Mouse (Mus musculus) CH12.LX (cell line): ENCODE measurements around the gene Pdpk1. TPM values are rescaled to one million over a fixed set of nuclear protein-coding genes. Genes with fewer than 3 reads are reported as not detected.
"Not testable (repeated sequence)": the region's sequence is repeated elsewhere in the genome, so short reads cannot be mapped to it uniquely, and the experiment has no call there.

Experiments used
- DNase-seq: peaks from one replicate; pipeline ENCODE4 v3.0.0-alpha.2; 2013; ENCODE audit errors: extremely low read depth
- H3K27ac ChIP-seq: 2 replicates; pipeline ENCODE4 v1.5.1; 2012; ENCODE audit warnings: low read depth, mild to moderate bottlenecking, control low read depth, moderate library complexity; ENCODE audit not compliant: insufficient read depth
- H3K27me3 ChIP-seq: replicated peaks from 2 replicates; pipeline ENCODE3; 2012; ENCODE audit warnings: inconsistent platforms
- H3K36me3 ChIP-seq, 2 experiments: replicated peaks in 1 of 2; 2 replicates each; pipeline versions ENCODE3 to v1.6.1; 2012; ENCODE audit warnings: inconsistent platforms in 1 of 2, low read length in 1 of 2, mild to moderate bottlenecking in 1 of 2, mixed read lengths in 1 of 2, moderate library complexity in 1 of 2; ENCODE audit not compliant: control insufficient read depth in 1 of 2, insufficient read depth in 1 of 2
- H3K4me1 ChIP-seq, 2 experiments: 2 replicates each; pipeline ENCODE4 v1.6.1; 2012; ENCODE audit warnings: inconsistent platforms in 1 of 2, moderate library complexity in 1 of 2; ENCODE audit not compliant: insufficient read depth in 2 of 2, control insufficient read depth in 1 of 2
- H3K4me2 ChIP-seq: 2 replicates; pipeline ENCODE4 v1.6.1; 2012; ENCODE audit warnings: low read depth, mild to moderate bottlenecking, control low read depth; ENCODE audit not compliant: poor library complexity, insufficient read depth, severe bottlenecking
- H3K4me3 ChIP-seq, 3 experiments: fragments of 150-350 bp in 1 of 3; sonication (generic) in 1 of 3; replicated peaks in 1 of 3; 2 replicates each; pipeline versions ENCODE3 to v1.5.1; 2011 to 2012; ENCODE audit warnings: low read depth in 2 of 3, low read length in 2 of 3, mild to moderate bottlenecking in 2 of 3, moderate library complexity in 2 of 3, control low read depth in 1 of 3, improper control_type of control experiment in 1 of 3, inconsistent platforms in 1 of 3, mixed read lengths in 1 of 3; ENCODE audit not compliant: poor library complexity in 1 of 3
- H3K79me2 ChIP-seq: replicated peaks from 2 replicates; pipeline ENCODE4 v1.6.1; 2012; ENCODE audit warnings: mild to moderate bottlenecking, moderate library complexity; ENCODE audit not compliant: control insufficient read depth, poor library complexity, insufficient read depth, severe bottlenecking; ENCODE audit errors: extremely low read depth
- H3K9ac ChIP-seq: 2 replicates; pipeline ENCODE4 v1.6.1; 2012; ENCODE audit warnings: low read depth, mild to moderate bottlenecking, control low read depth, moderate library complexity; ENCODE audit not compliant: insufficient read depth
- H3K9me3 ChIP-seq: replicated peaks from 2 replicates; pipeline ENCODE3; 2012; ENCODE audit warnings: low read length, inconsistent platforms, mixed read lengths
- BHLHE40 ChIP-seq: IDR thresholded peaks from 2 replicates; pipeline ENCODE4 v1.6.1; 2011; ENCODE audit warnings: mild to moderate bottlenecking, low read depth, low read length, improper control_type of control experiment
- CHD2 ChIP-seq: IDR thresholded peaks from 2 replicates; pipeline ENCODE4 v1.6.1; 2011; ENCODE audit warnings: low read length, improper control_type of control experiment
- CTCF ChIP-seq, 2 experiments: IDR thresholded peaks in 1 of 2; conservative IDR thresholded peaks in 1 of 2; 2 replicates each; pipeline ENCODE4 v1.5.1; 2011 to 2012; ENCODE audit warnings: low read depth in 2 of 2, low read length in 2 of 2, improper control_type of control experiment in 1 of 2, inconsistent platforms in 1 of 2, mild to moderate bottlenecking in 1 of 2, moderate library complexity in 1 of 2
- E2F4 ChIP-seq: IDR thresholded peaks from 2 replicates; pipeline ENCODE4 v1.6.1; 2011; ENCODE audit warnings: low read depth, low read length, improper control_type of control experiment; ENCODE audit not compliant: insufficient replicate concordance
- ETS1 ChIP-seq: conservative IDR thresholded peaks from 2 replicates; pipeline ENCODE4 v1.6.1; 2012; ENCODE audit warnings: low read depth, mild to moderate bottlenecking, inconsistent platforms, low read length, improper control_type of control experiment, moderate library complexity
- HCFC1 ChIP-seq: IDR thresholded peaks from 2 replicates; pipeline ENCODE4 v1.6.1; 2012; ENCODE audit warnings: low read depth, mild to moderate bottlenecking, inconsistent platforms, low read length, improper control_type of control experiment
- JUN ChIP-seq: IDR thresholded peaks from 2 replicates; pipeline ENCODE4 v1.6.1; 2011; ENCODE audit warnings: low read depth, mild to moderate bottlenecking, low read length, improper control_type of control experiment, moderate library complexity; ENCODE audit not compliant: insufficient read depth
- JUND ChIP-seq: conservative IDR thresholded peaks from 2 replicates; pipeline ENCODE4 v1.6.1; 2011; ENCODE audit warnings: low read depth, low read length, improper control_type of control experiment
- MAFK ChIP-seq: IDR thresholded peaks from 2 replicates; pipeline ENCODE4 v1.6.1; 2011; ENCODE audit warnings: low read length, improper control_type of control experiment; ENCODE audit not compliant: insufficient replicate concordance
- MAZ ChIP-seq: IDR thresholded peaks from 2 replicates; pipeline ENCODE4 v1.6.1; 2012; ENCODE audit warnings: low read depth, mild to moderate bottlenecking, inconsistent platforms, low read length, improper control_type of control experiment, moderate library complexity
- MEF2A ChIP-seq: IDR thresholded peaks from 2 replicates; pipeline ENCODE4 v1.6.1; 2014; ENCODE audit warnings: low read depth, mild to moderate bottlenecking, inconsistent platforms, low read length, improper control_type of control experiment, borderline replicate concordance
- NRF1 ChIP-seq: IDR thresholded peaks from 2 replicates; pipeline ENCODE4 v1.6.1; 2014; ENCODE audit warnings: low read depth, mild to moderate bottlenecking, inconsistent platforms, low read length, improper control_type of control experiment, moderate library complexity
- RCOR1 ChIP-seq: conservative IDR thresholded peaks from 2 replicates; pipeline ENCODE4 v1.6.1; 2012; ENCODE audit warnings: low read depth, mild to moderate bottlenecking, inconsistent platforms, low read length, improper control_type of control experiment
- SMC3 ChIP-seq: IDR thresholded peaks from 2 replicates; pipeline ENCODE4 v1.6.1; 2011; ENCODE audit warnings: low read depth, low read length, improper control_type of control experiment
- TBP ChIP-seq: conservative IDR thresholded peaks from 2 replicates; pipeline ENCODE4 v1.6.1; 2011; ENCODE audit warnings: low read depth, low read length, improper control_type of control experiment
- TCF12 ChIP-seq: IDR thresholded peaks from 2 replicates; pipeline ENCODE4 v1.6.1; 2014; ENCODE audit warnings: low read depth, mild to moderate bottlenecking, inconsistent platforms, low read length, improper control_type of control experiment
- UBTF ChIP-seq: IDR thresholded peaks from 2 replicates; pipeline ENCODE4 v1.6.1; 2012; ENCODE audit warnings: low read depth, mild to moderate bottlenecking, inconsistent platforms, low read length, improper control_type of control experiment, moderate library complexity
- USF1 ChIP-seq: IDR thresholded peaks from 2 replicates; pipeline ENCODE4 v1.6.1; 2014; ENCODE audit warnings: low read depth, mild to moderate bottlenecking, inconsistent platforms, low read length, improper control_type of control experiment
- USF2 ChIP-seq: conservative IDR thresholded peaks from 2 replicates; pipeline ENCODE4 v1.6.1; 2011; ENCODE audit warnings: low read depth, low read length, improper control_type of control experiment
- ZC3H11A ChIP-seq: IDR thresholded peaks from 2 replicates; pipeline ENCODE4 v1.6.1; 2012; ENCODE audit warnings: low read depth, mild to moderate bottlenecking, inconsistent platforms, low read length, improper control_type of control experiment
- ZNF384 ChIP-seq: IDR thresholded peaks from 2 replicates; pipeline ENCODE4 v1.6.1; 2012; ENCODE audit warnings: low read depth, low read length, improper control_type of control experiment, inconsistent platforms
- dilution Hi-C: fragments of 300-500 bp; cut with MboI; formaldehyde crosslinking; loops from 2 replicates; pipeline ENCODE4 v1.14.3; 2020; ENCODE audit warnings: low sequenced_read_pairs; ENCODE audit not compliant: extremely low pct_unique_long_range_greater_than_20kb, extremely low pct_ligation_motif_present
- in situ Hi-C: fragments of 300-500 bp; cut with MboI; formaldehyde crosslinking; loops from 3 replicates; pipeline ENCODE4 v1.14.3; 2019; ENCODE audit warnings: low sequenced_read_pairs, low pct_ligation_motif_present, low pct_unique_long_range_greater_than_20kb, mixed read lengths
- polyA plus RNA-seq: library from polyadenylated mRNA; unstranded; fragments of >175 nt; gene quantifications from 2 replicates; pipeline ENCODE4 v1.2.1, GENCODE M21; 2012; ENCODE audit warnings: low read depth; ENCODE audit not compliant: insufficient read length
- total RNA-seq, 2 experiments: library from RNA; depleted of rRNA; stranded (reverse); fragments of 300-350 nt in 1 of 2; fragments of >200 nt in 1 of 2; gene quantifications; 2 replicates each; pipeline ENCODE4 v1.2.3; 2012 to 2014

Gene Pdpk1
- total and polyA plus RNA-seq, 3 experiments, result 12.2 to 17.0 (median 15.9) TPM

- in situ Hi-C loops, result no loop called here
- Histone ChIP-seq H3K27me3 (no peaks in the 10 kb centered on the region), H3K9me3 (no peaks in the 10 kb centered on the region), H3K79me2 (peaks cover 20% of the 10 kb centered on the region), H3K4me1 (peaks cover 2 to 30% of the 10 kb centered on the region in 2 experiments; a peak in 3 of 4 replicates), H3K9ac (no peak overlapping the region), H3K4me2 (no peak overlapping the region), H3K36me3 (peaks cover 0 to 21% of the 10 kb centered on the region in 2 experiments), H3K27ac (no peak overlapping the region), H3K4me3 (no peak overlapping the region)
- dilution Hi-C loops, result no loop called here
- peak in 1 of 2 experiments; percentile 35; a peak in 2 of 4 replicates for TF ChIP-seq CTCF (conservative IDR thresholded peaks at IDR 0.05 in 1 of 2, IDR thresholded peaks at IDR 0.05 in 1 of 2; ENCODE audit: low read depth in 2 of 2, low read length in 2 of 2)
- TF ChIP-seq TCF12, result no peak
- DNase-seq, result no peak
These were observed 19.2 kb downstream of the Pdpk1 start for GRCm38 (mm10) chr17:24131570-24131969.

GRCm38 (mm10) chr17:24129246-24129645 lies 21.5 kb downstream of the Pdpk1 start:
- H3K9ac ChIP-seq, H3K4me2 ChIP-seq, H3K27me3 ChIP-seq, H3K9me3 ChIP-seq, H3K4me3 ChIP-seq, in situ Hi-C loops, DNase-seq, dilution Hi-C loops, H3K27ac ChIP-seq: not testable (repeated sequence)
- Histone ChIP-seq H3K79me2 (peaks cover 21% of the 10 kb centered on the region), H3K4me1 (peaks cover 6 to 34% of the 10 kb centered on the region in 2 experiments; a peak in 3 of 4 replicates), H3K36me3 (peaks cover 0 to 18% of the 10 kb centered on the region in 2 experiments)

- H3K27ac ChIP-seq, result no peak overlapping the region
- dilution Hi-C loops (no loop called here), in situ Hi-C loops (no loop called here)
- no peak overlapping the region for H3K4me3 ChIP-seq
- no peaks in the 10 kb centered on the region for H3K9me3 ChIP-seq
- no peak overlapping the region for H3K9ac ChIP-seq
- no peak for TF ChIP-seq USF1
- no peak for TF ChIP-seq ZC3H11A
- no peak for TF ChIP-seq SMC3
- TF ChIP-seq MAFK, result no peak
- TF ChIP-seq UBTF, result no peak
- TF ChIP-seq CHD2, result no peak
- TF ChIP-seq RCOR1, result no peak
- no peak for TF ChIP-seq NRF1
- TF ChIP-seq TBP, result no peak
- no peak for TF ChIP-seq ETS1
- no peak for TF ChIP-seq TCF12
- no peak for TF ChIP-seq E2F4
- no peak for TF ChIP-seq BHLHE40
- TF ChIP-seq JUN, result no peak
- no peak for TF ChIP-seq MAZ
- TF ChIP-seq ZNF384, result no peak
- TF ChIP-seq MEF2A, result no peak
- TF ChIP-seq JUND, result no peak
- TF ChIP-seq HCFC1, result no peak
- TF ChIP-seq USF2, result no peak
- H3K4me1 ChIP-seq, result peaks cover 6 to 34% of the 10 kb centered on the region in 2 experiments; a peak in 3 of 4 replicates
- DNase-seq, result no peak
- H3K36me3 ChIP-seq, result peaks cover 0 to 9% of the 10 kb centered on the region in 2 experiments
- H3K79me2 ChIP-seq, result peaks cover 26% of the 10 kb centered on the region
- H3K27me3 ChIP-seq, result no peaks in the 10 kb centered on the region
- no peak overlapping the region for H3K4me2 ChIP-seq
These were observed 23.1 kb downstream of the Pdpk1 start for GRCm38 (mm10) chr17:24127592-24127991.
